Mouse (Mus musculus): ENCODE results near the gene Kif1c.

Gene Kif1c

GRCm38 (mm10) chr11:70667271-70668150 is 32.8 kb upstream of the Kif1c start:
- DNase-seq (ENCODE audit: low spot score), result no peak

GRCm38 (mm10) chr11:70668335-70668770 is 32.0 kb upstream of the Kif1c start:
- no peak for DNase-seq (ENCODE audit: low spot score)

DNA sequence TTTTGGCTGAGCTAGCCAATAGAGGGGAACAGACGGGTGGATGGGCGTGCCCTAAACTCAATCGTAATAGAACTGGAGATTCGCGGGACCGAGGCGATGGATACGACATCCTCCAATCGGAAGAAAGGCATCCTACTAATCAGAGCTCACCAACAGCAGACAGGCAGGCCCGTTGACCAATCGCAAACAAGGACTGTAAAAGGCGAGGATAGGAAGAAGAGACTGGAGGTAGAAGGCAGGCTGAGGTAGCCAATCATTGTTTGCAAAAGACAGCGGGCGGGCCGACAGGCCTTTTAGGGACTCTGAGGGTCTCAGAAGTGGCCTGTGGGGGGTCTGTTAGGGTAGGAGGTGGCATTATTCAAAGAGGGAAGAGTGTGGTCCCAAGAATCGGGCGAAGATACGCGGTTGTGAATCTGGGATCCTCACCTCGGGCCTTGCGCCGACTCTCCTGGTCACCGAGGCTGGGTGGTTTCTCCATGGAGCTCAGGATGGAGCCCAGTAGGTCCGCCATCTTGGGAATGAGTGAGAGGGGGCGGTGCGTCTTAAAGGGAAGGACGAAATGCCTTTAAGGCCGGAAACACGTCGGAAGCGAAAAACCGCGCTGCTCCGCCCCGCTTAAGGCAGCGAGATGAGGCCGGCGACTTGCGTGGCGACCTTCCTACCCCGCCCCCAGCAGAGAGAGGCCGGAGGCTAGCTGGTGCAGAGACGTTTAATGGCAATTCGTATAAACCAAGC is 31.4 kb upstream of the Kif1c start, which contains the start of gene Spag7:
Gene Spag7, minus strand, starts transcription at position 646 of the 735 bp plus-strand sequence.
- DNase-seq (ENCODE audit: low spot score), result peak; percentile 99

- peak; percentile 67 for DNase-seq (ENCODE audit: low spot score)
Measured at GRCm38 (mm10) chr11:70669582-70670345, 30.6 kb upstream of the Kif1c start.

GRCm38 (mm10) chr11:70670483-70670882 is 29.9 kb upstream of the Kif1c start:
- DNase-seq (ENCODE audit: low spot score), result no peak

DNA sequence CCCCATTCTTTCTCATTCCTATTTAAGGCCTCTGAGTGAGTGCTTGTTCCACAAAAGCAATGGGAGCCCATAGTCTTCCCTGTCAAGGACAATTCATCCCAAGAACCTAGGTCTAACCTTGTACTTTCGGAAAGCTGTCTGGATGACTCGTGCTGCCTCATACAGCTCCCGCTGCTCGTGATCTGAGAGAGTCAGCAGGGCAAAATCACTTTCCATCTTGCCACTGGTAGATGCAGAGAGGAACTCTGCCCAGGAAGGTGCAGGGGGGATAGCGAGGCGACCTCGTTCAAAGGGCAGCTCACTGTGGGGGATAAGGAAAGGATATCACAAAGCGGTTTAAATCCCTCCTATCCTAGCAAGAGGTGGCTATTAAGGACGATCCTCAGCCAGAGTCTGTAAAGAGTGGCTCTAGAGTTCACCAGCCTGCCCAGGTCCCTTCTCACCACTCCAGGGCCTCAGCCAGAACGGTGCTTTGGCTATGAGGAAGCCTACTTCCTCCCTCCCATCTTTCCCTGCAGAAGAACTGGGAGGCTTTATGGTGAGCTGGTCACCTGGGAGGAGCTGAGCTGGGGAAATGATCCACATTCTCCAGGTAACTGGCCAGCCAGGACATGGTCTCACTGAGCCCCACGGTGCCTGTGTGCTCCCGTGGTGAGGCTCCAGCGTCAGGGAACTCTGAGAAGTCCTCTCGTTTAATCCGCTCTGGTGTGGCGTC is 28.9 kb upstream of the Kif1c start:
- DNase-seq (ENCODE audit: low spot score), result no peak

DNA sequence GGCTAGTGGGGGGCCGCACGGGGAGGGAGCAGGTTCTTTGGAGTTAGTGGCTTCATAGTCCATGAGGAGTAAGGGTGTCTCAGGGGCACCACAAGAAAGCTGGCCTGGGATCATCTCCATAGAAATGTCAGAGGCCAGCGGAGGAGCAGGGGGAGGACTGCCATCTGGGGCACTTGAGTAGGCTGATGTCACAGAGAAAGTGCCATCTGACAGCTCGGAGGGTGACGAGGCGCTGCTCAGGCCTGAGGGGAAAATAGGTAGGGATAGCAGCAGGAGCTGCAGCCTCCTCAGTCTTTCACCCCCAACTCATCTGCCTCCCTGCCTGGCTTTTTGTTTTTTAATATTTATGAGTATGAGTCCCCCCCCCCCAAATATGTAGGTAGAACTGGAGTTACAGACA is 26.3 kb upstream of the Kif1c start:
- DNase-seq (ENCODE audit: low spot score), result no peak

DNA sequence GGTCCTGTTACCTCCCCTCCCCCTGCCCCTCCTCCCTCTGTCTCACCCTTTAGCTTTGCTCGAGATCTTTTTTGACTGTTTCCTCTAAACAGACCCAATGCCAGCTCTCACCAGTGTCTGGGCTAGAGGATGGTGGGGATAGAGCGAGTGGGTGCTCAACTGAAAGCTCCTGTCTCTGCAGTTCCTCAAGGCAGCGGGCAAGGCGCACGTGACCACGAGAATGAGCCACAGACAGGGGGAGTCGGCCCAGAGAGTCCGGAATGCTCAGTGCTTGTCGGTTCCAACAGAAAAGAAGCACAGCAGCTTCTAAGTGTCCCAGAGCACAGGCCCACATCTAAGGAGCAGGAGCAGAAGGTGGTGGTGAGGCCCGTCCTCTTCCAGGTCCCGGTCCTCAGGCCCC is 25.8 kb upstream of the Kif1c start:
- DNase-seq (ENCODE audit: low spot score), result no peak

- DNase-seq (ENCODE audit: low spot score), result no peak
Measured at GRCm38 (mm10) chr11:70678092-70678491, 22.3 kb upstream of the Kif1c start.

GRCm38 (mm10) chr11:70678576-70678975 is 21.8 kb upstream of the Kif1c start:
- DNase-seq (ENCODE audit: low spot score), result no peak

DNA sequence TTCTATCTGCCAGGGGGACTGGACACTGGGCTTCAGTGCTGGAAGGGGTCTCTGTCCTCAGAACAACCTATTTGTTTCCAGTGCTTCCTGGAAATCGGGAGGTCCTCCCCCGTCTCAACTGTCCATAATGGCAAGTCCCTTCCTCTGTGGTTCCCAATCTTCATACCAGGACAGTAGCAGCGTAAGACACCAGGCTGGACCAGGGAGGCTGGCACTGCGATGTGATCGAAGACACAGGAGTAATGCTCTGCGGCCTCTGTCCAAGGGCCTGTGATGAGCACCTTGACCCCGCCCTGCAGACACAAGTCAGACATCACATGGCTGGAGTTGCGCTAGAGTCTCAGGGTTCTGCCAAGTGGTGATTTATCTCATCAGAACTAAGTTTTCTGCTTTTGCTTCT is 21.0 kb upstream of the Kif1c start:
- DNase-seq (ENCODE audit: low spot score), result no peak

DNA sequence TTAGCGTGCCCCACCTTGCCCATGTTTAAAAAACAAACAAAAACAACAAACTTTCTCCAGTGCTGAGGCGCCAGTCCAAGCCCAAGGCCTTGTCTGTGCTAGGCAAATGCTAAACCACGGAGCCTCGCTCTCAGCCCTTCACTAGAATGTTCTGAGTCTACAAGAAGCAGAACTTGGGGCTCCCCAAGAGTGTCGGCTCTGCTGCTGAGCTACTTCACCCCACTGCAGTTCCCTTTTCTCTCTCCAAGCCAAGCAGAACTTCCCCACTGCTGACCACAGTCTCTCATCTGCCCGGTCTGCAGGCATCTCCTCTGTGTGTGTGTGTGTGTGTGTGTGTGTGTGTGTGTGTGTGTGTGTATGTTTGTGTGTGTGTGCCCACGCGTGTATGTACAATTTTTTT is 20.5 kb upstream of the Kif1c start:
- DNase-seq (ENCODE audit: low spot score), result no peak

DNA sequence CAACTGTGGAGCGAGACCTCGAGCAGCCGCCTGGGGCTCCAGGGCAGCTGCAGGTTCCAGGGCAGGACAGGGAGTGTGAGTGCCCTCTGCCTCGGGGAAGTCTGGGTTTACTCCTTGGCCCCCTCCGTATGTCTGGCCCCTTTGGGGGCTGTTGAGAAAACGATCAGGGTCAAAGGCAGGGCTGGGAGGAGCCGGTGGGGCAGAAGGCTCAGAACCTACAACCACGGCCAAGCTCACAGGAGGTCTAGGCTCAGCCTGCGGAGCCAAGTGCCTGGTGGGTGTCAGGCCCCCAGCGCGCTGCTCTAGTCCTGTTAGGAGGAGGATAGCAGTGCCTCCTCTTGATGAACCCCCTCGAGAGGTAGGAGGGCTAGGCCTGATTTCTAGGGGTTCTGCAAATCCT is 19.2 kb upstream of the Kif1c start:
- DNase-seq (ENCODE audit: low spot score), result no peak

GRCm38 (mm10) chr11:70681897-70682581 is 18.3 kb upstream of the Kif1c start:
- DNase-seq (ENCODE audit: low spot score), result peak; percentile 86

- no peak for DNase-seq (ENCODE audit: low spot score)
Measured at GRCm38 (mm10) chr11:70683640-70684039, 16.7 kb upstream of the Kif1c start.

DNA sequence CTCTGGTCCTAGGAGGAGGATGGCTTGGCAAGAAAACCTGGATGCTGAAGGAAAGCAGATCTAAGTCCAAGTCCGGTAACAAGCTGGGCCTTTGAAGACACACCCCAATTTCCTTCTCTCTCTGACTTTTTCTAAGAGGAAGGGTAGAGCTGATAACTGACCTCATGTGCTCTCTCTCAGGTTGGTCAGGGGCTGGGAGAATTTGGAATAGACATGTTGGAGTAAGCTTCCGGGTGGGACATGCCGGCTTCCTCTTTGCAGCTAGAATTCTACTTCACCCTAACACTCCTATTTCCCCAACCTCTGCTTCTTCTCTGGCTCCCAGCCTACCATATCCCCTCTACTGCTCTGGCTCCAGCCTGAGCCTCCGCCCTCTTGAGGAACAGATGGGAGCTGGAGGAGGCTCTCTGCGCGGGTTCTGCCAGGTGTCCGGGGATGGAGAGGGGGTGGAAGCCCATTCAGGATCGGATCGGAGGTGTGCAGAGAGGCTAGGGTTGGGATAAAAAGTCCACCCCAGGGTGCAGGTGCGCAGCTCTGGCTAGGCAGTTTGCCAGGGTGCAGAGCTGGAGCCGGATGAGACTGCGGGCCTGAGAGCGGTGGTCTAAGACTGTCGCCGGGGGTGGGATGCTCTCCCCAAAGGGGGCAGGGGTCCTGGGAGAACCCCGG is 13.3 kb upstream of the Kif1c start:
- DNase-seq (ENCODE audit: low spot score), result peak; percentile 49

- DNase-seq (ENCODE audit: low spot score), result peak; percentile 93
Measured at GRCm38 (mm10) chr11:70687601-70688199, 12.6 kb upstream of the Kif1c start, which contains the start of gene Camta2. Camta2 (minus strand) TSS chr11:70688105.

GRCm38 (mm10) chr11:70688372-70688771 is 12.0 kb upstream of the Kif1c start:
- DNase-seq (ENCODE audit: low spot score), result no peak

- DNase-seq (ENCODE audit: low spot score), result no peak
Measured at GRCm38 (mm10) chr11:70689578-70689977, 10.8 kb upstream of the Kif1c start.

GRCm38 (mm10) chr11:70693504-70693903 is 6.8 kb upstream of the Kif1c start:
- no peak for DNase-seq (ENCODE audit: low spot score)

All from embryo, embryonic 10 days (tissue).